Mouse (Mus musculus): Measurements from ENCODE around the gene Phyhd1. TPM values are rescaled to one million over a fixed set of nuclear protein-coding genes. Genes with fewer than 3 reads are reported as not detected.
A peak's percentile ranks its signal among the peaks of the same experiment; 100 is the strongest.

Phyhd1 gene
- total and polyA plus RNA-seq, 2 experiments, result 97.7 to 154 TPM

DNA sequence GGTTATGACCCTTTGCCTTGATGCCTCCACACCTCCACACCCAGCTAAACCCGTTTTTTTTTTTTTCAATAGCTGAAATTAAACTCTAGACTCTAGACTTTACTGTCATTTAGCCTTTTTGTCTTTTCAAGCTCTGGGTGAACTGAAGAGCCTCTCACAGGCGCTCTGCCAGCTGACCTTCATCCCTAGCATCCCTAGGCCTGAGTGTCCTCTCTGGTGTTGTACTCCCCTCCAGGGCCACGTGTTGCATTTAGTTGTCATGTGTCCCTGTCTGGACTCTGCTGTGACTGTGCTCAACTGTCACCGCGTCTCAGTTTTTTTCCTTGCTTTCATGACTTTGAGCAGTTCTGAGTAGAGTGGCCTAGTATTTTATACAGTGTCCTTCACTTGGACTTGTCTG, 34.0 kb downstream of the Phyhd1 start:
- Histone ChIP-seq H3K4me3 (ENCODE audit: insufficient read depth, low read depth, low read length) (no peak overlapping the region), H3K27me3 (ENCODE audit: control insufficient read depth, insufficient read depth, low read length) (no peaks in the 10 kb centered on the region), H3K36me3 (ENCODE audit: control insufficient read depth, insufficient read depth, low read length) (peaks cover 37% of the 10 kb centered on the region), H3K9ac (ENCODE audit: low read depth, low read length) (no peak overlapping the region), H3K79me2 (ENCODE audit: control insufficient read depth, insufficient read depth, low read length) (no peaks in the 10 kb centered on the region), H3K27ac (replicated peaks; ENCODE audit: insufficient read depth, low read depth, low read length) (no peak overlapping the region), H3K4me1 (ENCODE audit: control insufficient read depth, insufficient read depth, low read length) (no peaks in the 10 kb centered on the region)
- no peak for DNase-seq (ENCODE audit: extremely low read depth, low read depth, low spot score)
- TF ChIP-seq POLR2A (IDR thresholded peaks at IDR 0.05; ENCODE audit: extremely low read depth, insufficient read depth, low read length), result no peak
- no peak for TF ChIP-seq CTCF (IDR thresholded peaks at IDR 0.05; ENCODE audit: low read depth, low read length)
- WGBS, result 79% methylated on average over 5 of the region's 5 CpGs

DNA sequence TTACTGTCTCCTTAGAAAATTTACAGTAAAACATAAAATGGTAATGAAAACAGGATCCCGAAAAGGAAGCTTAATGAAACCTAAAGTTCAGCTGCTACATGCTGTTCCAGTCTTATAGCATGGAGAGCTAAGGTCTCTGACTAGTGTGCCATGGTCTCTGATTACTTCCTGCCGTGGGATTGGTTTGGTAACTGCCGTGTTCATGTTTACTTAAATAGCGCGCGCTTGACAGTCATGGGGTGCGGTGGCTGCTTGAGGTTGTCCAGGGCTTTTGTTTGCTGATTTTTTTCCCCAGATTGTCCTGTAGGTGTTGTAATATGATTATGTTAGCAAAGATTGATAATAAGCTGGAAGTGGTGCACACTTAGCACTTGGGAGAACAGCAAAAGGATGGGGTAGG, 40.1 kb downstream of the Phyhd1 start:
- 92% methylated on average over 7 of the region's 7 CpGs for WGBS
- H3K27me3 ChIP-seq (ENCODE audit: control insufficient read depth, insufficient read depth, low read length), result no peaks in the 10 kb centered on the region
- H3K4me3 ChIP-seq (ENCODE audit: insufficient read depth, low read depth, low read length), result no peak overlapping the region
- no peaks in the 10 kb centered on the region for H3K4me1 ChIP-seq (ENCODE audit: control insufficient read depth, insufficient read depth, low read length)
- peaks cover 59% of the 10 kb centered on the region for H3K36me3 ChIP-seq (ENCODE audit: control insufficient read depth, insufficient read depth, low read length)
- no peaks in the 10 kb centered on the region for H3K79me2 ChIP-seq (ENCODE audit: control insufficient read depth, insufficient read depth, low read length)
- TF ChIP-seq POLR2A (IDR thresholded peaks at IDR 0.05; ENCODE audit: extremely low read depth, insufficient read depth, low read length) (no peak), CTCF (IDR thresholded peaks at IDR 0.05; ENCODE audit: low read depth, low read length) (no peak)
- DNase-seq (ENCODE audit: extremely low read depth, low read depth, low spot score), result no peak
- no peak overlapping the region for H3K27ac ChIP-seq (replicated peaks; ENCODE audit: insufficient read depth, low read depth, low read length)
- H3K9ac ChIP-seq (ENCODE audit: low read depth, low read length), result no peak overlapping the region

DNA sequence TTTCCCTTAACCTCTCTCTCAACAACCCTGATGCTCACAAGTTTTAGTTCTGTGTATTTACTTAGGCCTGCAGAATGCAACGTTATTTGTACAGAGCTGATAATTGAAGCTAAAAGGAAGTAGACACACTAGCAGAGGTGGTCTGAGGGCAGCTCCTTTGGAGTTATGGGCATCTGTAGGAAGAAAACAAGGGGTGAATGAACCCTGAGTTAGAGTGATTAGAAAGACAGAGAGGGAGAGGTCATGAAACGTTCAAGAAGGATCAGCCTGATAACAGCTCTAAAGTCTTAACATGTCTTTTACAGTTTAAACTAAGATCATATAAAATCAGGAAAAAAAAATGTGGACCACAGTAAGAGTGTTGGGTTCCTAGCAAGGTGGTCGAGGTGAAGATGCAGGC, 43.3 kb downstream of the Phyhd1 start:
- Histone ChIP-seq H3K4me3 (ENCODE audit: insufficient read depth, low read depth, low read length) (no peak overlapping the region), H3K36me3 (ENCODE audit: control insufficient read depth, insufficient read depth, low read length) (peaks cover 57% of the 10 kb centered on the region), H3K27ac (replicated peaks; ENCODE audit: insufficient read depth, low read depth, low read length) (no peak overlapping the region), H3K4me1 (ENCODE audit: control insufficient read depth, insufficient read depth, low read length) (no peaks in the 10 kb centered on the region), H3K9ac (ENCODE audit: low read depth, low read length) (no peak overlapping the region), H3K79me2 (ENCODE audit: control insufficient read depth, insufficient read depth, low read length) (no peaks in the 10 kb centered on the region), H3K27me3 (ENCODE audit: control insufficient read depth, insufficient read depth, low read length) (no peaks in the 10 kb centered on the region)
- no peak for DNase-seq (ENCODE audit: extremely low read depth, low read depth, low spot score)
- 73% methylated on average over 3 of the region's 3 CpGs for WGBS
- TF ChIP-seq POLR2A (IDR thresholded peaks at IDR 0.05; ENCODE audit: extremely low read depth, insufficient read depth, low read length), result no peak
- TF ChIP-seq CTCF (IDR thresholded peaks at IDR 0.05; ENCODE audit: low read depth, low read length), result no peak

DNA sequence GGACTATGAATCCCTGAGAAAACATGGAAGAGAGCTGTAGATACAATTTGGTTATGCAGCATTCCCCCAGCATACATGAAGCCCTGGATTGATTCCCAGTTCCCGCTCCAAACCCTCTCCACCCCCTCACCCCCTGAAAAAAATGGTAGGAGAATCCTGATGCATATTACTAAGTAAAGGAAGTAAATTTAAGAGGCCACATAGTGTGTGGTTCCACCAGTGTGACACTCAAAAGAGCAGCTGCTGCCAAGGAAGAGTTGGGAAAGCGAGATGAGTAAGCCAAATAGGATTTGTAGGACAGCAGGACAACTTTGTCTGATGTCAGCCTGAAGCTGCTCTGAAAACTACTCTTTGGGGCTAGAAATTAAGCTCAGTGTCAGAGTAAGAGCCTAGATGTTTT, 45.5 kb downstream of the Phyhd1 start:
- DNase-seq (ENCODE audit: extremely low read depth, low read depth, low spot score), result peak; percentile 26
- TF ChIP-seq CTCF (IDR thresholded peaks at IDR 0.05; ENCODE audit: low read depth, low read length), result no peak
- no peak for TF ChIP-seq POLR2A (IDR thresholded peaks at IDR 0.05; ENCODE audit: extremely low read depth, insufficient read depth, low read length)
- no peaks in the 10 kb centered on the region for H3K27me3 ChIP-seq (ENCODE audit: control insufficient read depth, insufficient read depth, low read length)
- no peaks in the 10 kb centered on the region for H3K79me2 ChIP-seq (ENCODE audit: control insufficient read depth, insufficient read depth, low read length)
- WGBS, result 82% methylated on average over 2 of the region's 2 CpGs
- peaks cover 59% of the 10 kb centered on the region for H3K36me3 ChIP-seq (ENCODE audit: control insufficient read depth, insufficient read depth, low read length)
- H3K4me3 ChIP-seq (ENCODE audit: insufficient read depth, low read depth, low read length), result no peak overlapping the region
- no peaks in the 10 kb centered on the region for H3K4me1 ChIP-seq (ENCODE audit: control insufficient read depth, insufficient read depth, low read length)
- no peak overlapping the region for H3K27ac ChIP-seq (replicated peaks; ENCODE audit: insufficient read depth, low read depth, low read length)
- no peak overlapping the region for H3K9ac ChIP-seq (ENCODE audit: low read depth, low read length)

DNA sequence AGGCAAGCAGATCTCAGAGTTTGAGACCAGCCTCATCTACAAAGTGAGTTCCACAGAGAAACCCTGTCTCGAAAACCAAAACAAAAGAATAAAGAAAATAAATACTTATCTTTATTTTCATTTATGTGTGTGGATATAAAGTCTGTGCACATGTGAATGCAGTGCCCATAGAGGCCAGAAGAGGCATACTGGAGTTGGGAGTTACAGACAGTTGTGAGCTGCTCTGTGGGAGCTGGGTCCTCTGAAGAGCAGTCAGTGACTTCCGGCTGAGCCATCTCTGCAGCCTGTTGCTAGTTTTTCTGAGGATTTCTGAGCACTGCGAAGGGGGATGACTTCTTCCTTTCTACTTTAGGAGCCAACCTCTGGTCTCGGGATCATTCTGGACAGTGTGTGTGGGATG, 50.1 kb downstream of the Phyhd1 start:
- no peak overlapping the region for H3K4me3 ChIP-seq (ENCODE audit: insufficient read depth, low read depth, low read length)
- no peak overlapping the region for H3K27ac ChIP-seq (replicated peaks; ENCODE audit: insufficient read depth, low read depth, low read length)
- H3K4me1 ChIP-seq (ENCODE audit: control insufficient read depth, insufficient read depth, low read length), result no peaks in the 10 kb centered on the region
- peaks cover 47% of the 10 kb centered on the region for H3K36me3 ChIP-seq (ENCODE audit: control insufficient read depth, insufficient read depth, low read length)
- H3K9ac ChIP-seq (ENCODE audit: low read depth, low read length), result no peak overlapping the region
- TF ChIP-seq POLR2A (IDR thresholded peaks at IDR 0.05; ENCODE audit: extremely low read depth, insufficient read depth, low read length) (no peak), CTCF (IDR thresholded peaks at IDR 0.05; ENCODE audit: low read depth, low read length) (no peak)
- 94% methylated on average over 4 of the region's 4 CpGs for WGBS
- no peak for DNase-seq (ENCODE audit: extremely low read depth, low read depth, low spot score)
- no peaks in the 10 kb centered on the region for H3K27me3 ChIP-seq (ENCODE audit: control insufficient read depth, insufficient read depth, low read length)
- H3K79me2 ChIP-seq (ENCODE audit: control insufficient read depth, insufficient read depth, low read length), result no peaks in the 10 kb centered on the region

DNA sequence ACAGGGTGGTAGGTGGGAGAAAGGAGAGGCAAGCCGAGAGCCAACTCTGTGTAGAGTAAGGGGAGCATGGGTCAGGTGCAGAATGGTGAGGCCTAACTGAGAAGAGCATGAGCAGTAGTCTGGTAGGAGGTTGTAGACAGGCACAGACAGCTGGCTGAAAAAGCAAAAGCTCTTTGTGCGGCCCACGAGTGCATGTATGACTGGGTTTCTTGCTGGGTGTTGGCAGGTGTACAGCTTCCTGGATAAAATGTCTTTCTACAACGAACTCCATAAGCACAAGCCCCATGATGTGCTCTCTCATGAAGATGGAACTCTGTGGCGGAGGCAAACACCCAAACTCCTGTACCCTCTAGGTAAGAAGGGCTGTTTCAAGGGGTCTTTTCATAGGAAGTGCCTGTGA, 51.0 kb downstream of the Phyhd1 start:
- no peak overlapping the region for H3K4me3 ChIP-seq (ENCODE audit: insufficient read depth, low read depth, low read length)
- no peak for DNase-seq (ENCODE audit: extremely low read depth, low read depth, low spot score)
- H3K4me1 ChIP-seq (ENCODE audit: control insufficient read depth, insufficient read depth, low read length), result no peaks in the 10 kb centered on the region
- peaks cover 45% of the 10 kb centered on the region for H3K36me3 ChIP-seq (ENCODE audit: control insufficient read depth, insufficient read depth, low read length)
- WGBS, result 91% methylated on average over 5 of the region's 5 CpGs
- H3K9ac ChIP-seq (ENCODE audit: low read depth, low read length), result no peak overlapping the region
- H3K27ac ChIP-seq (replicated peaks; ENCODE audit: insufficient read depth, low read depth, low read length), result no peak overlapping the region
- TF ChIP-seq POLR2A (IDR thresholded peaks at IDR 0.05; ENCODE audit: extremely low read depth, insufficient read depth, low read length) (no peak), CTCF (IDR thresholded peaks at IDR 0.05; ENCODE audit: low read depth, low read length) (no peak)
- H3K79me2 ChIP-seq (ENCODE audit: control insufficient read depth, insufficient read depth, low read length), result no peaks in the 10 kb centered on the region
- H3K27me3 ChIP-seq (ENCODE audit: control insufficient read depth, insufficient read depth, low read length), result no peaks in the 10 kb centered on the region

Data from liver, adult 2 months (tissue).